Mouse (Mus musculus): ENCODE data around the gene Sars2.

Gene Sars2

DNA sequence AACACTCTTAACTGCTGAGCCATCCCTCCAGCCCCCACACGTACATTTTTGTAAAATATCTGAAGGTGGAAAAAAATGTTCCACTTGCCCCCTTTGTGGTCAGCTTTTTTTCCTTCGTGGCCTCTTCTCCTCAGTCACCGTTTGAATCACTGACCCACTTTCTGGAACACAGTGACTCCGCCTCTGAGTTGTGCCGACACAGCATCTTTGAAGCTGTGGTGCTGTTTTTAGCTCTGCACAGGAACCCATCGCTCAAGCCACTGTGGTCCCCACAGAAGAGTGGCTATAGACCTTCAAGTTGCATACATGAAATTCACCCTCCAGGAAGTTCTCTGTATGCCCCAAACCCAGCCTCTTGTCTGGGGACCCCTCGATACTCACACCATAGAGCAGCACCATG lies 39.1 kb downstream of the Sars2 start:
- no peak for DNase-seq

DNA sequence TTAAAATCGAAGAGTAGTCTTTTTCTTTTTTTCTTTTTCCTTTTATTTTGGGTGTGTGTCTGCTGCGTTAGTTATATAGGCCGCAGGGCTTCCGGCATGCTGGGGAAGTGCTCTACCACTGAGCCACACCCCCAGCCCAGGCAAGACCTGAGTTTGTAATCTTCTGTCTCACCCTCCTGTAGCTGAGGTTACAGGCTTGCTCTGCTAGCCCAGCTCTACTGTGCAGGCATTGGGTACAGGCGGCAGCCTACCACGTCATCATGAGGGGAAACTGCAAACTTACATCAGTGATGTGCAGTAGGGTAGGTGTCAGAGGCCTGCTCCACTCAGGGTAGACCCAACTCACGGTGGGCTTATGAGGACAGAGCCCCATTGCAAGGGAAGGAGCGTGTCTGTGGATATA lies 39.5 kb downstream of the Sars2 start:
- DNase-seq: no peak

DNA sequence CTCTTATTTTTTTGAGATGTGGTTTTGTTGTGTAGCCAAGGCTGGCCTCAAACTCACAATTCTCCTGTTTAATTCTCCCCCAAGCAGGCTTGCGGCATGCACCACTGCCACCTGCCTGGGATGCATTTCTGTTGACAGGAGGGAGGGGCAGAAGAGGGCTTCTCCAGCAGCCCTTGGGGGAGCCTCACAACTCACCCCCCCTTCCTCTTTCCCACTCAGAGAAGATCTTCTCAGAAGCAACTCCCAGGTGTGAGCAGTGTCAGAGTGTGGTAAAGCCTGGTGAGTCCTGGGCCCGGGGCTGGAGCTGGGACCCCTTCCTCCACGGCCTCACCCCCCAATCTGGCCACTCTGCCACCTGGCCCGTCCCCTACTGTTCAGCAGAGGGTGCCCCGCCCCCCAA lies 43.4 kb downstream of the Sars2 start:
- no peak for DNase-seq

- no peak for DNase-seq
Observed at GRCm38 (mm10) chr7:28787884-28788283, 46.1 kb downstream of the Sars2 start.

GRCm38 (mm10) chr7:28788307-28789195 lies 46.8 kb downstream of the Sars2 start, which contains the start of gene Rinl:
Gene Rinl, plus strand, starts transcription at chr7:28788969.
- no peak for DNase-seq

- no peak for DNase-seq
Observed at GRCm38 (mm10) chr7:28789235-28789634, 47.4 kb downstream of the Sars2 start.

DNA sequence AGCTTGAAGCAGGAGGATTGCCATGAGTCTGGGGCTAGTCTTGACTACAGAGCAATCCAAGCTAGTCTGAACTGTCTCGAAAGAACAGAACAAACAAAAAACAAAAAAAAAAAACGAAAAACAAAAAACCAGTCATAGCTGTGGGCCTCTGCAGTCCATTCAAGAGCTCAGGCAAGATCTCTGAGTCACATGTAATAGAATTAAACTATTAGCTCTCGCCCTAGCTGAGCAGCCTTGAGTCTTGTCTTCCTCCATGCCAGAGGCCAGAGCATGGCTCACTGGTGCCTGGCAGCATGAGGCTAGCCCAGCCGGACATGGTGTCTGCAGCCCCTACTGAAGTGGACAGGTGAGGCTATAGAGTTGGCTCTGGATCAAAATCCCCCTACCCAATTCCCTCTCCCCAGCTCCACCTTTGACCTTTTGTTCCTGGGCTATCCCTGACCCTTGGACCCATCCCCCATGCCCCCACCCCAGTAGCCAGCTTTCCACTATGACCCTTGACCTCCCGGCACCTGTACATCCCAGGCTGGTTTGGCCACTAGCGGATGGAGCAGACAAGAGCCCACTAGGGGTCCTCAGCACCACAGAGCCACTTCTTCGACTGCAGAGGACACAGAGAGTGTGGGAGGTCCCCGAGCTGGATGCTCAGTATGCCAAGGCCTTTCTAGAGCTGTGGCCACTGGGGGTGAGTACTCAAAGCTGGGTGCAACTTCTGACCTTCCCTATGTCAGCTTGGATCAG lies 48.4 kb downstream of the Sars2 start:
- no peak for DNase-seq

DNA sequence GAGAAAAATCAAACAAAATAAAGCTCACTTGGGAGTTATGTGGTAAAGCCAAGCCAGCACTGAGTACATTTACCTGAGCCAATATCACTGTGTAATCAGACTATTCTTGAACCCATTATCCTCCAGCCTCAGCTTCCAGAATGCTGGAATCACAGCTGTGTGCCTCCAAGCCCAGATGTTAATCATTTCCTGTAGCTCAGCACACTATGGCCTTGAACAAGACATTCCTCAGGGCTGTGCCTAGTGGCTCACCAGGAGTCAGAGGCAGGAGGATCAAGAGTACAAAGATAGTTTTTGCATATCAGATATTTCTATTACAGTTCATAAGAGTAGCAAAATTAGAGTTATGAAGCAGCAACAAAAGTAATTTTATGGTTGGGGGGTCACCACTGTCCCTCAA lies 49.9 kb downstream of the Sars2 start:
- no peak for DNase-seq

DNA sequence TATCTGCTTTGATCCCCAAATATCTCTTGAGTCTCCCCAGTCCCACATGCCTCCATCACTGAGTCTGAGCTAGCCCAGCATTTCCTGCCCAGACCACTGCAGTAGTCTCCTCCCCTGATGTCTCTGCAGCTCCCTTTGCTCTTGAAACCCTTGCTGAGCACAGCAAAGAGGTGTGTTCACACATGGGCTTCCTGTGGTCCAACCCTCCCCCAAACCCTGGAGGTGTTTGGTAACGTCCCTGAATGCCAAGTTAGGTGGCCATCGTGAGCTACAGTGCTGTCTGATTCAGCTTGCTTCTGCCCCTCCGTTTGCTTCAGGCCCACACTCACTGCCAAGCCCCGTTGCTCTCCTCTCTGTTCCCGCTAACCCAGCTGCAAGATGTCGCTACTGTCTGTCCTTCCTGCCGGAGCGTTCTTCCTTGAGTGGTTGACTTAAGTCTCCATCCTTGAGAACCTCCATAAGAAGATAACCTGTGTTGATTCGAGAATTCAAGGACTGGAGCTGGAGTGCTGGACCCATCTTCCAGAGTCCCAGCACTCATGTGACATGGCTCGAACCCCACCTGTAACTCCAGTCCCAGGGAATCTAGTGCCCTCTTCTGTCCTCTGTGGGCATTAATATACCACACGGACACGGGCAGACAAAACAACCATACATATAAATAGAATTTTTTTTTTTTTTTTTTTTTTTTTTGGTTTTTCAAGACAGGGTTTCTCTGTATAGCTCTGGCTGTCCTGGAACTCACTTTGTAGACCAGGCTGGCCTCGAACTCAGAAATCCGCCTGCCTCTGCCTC lies 50.8 kb downstream of the Sars2 start:
- no peak for DNase-seq

- DNase-seq: no peak
Observed at GRCm38 (mm10) chr7:28793834-28794233, 52.0 kb downstream of the Sars2 start.

DNA sequence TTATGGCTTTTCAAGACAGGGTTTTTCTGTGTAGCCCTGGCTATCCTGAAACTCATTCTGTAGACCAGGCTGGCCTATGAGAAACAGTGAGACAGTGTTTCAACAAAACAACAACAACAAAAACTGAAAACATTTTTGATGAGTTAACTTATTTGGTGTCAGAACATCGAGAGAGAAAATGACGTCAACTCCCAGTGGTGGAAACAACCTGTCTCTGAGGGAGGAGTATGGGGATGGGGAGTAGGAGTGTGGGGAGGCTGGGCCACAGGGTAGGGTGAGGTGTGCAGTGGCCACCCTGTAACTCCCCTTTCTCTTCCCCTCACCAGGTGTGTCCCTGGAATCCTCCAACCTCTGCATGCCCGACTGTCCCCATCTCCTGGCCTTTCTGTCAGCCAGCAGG lies 52.7 kb downstream of the Sars2 start:
- no peak for DNase-seq

DNA sequence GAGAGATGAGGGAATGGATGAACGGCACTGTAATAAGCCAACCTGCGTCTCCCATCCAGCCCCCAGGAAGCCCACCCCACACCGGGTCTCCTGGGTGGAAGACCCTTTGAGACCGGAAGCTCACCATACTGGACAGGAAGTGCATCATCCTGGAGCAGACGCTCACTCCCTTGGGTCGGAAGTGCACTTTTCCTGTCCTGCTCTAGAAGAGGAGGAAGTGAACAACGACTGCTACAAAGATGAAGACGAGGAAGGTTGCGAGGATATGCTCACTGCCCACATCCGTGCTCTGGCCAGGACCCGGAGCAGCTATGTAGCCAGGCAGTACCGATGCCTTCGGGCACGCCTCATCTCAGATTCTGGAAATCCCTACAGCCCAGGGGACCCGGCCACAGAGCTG lies 54.0 kb downstream of the Sars2 start:
- DNase-seq: no peak

GRCm38 (mm10) chr7:28796562-28796975 lies 54.8 kb downstream of the Sars2 start:
- DNase-seq: peak; percentile 86

- no peak for DNase-seq
Observed at GRCm38 (mm10) chr7:28799994-28800393, 58.2 kb downstream of the Sars2 start.

- no peak for DNase-seq
Observed at GRCm38 (mm10) chr7:28801451-28801850, 59.7 kb downstream of the Sars2 start.

- DNase-seq: no peak
Observed at GRCm38 (mm10) chr7:28801901-28802670, 60.3 kb downstream of the Sars2 start.

DNA sequence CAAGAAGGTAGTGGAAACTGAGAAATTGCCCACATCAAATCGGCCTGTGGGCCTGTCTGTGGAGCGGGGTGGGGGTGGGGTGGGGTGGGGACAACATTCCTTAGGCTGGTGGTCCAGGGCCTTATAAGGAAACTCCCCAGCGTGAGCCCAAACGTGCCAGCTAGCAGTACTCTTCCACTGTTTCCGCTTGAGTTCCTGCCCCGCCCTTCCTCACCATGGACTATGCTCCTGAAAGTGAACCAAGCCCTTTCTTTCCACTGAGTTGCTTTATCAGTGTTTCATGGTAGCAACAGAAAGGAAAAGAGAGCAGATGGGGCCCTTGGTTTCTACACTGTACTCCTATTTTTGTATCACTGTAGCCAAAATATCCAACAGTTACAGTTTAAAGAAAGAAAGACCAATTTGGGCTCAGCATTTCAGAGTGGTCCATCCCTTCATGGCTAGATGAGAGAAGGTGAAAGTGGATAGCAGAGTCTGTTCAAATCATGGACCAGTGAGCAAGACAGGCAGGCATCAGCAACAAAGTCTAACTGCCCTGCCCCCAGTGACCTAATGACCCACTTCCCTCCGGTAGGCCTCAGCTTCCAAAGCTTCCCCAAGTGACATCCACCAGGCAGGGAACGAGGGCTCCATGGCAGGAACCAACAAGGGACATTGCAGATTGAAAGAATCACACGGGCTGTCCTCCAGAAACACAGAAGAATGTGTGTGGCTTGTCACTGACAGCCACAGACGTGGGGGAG lies 61.2 kb downstream of the Sars2 start:
- DNase-seq: no peak
